Mouse (Mus musculus) layer of hippocampus, adult 18-20 months (tissue): ENCODE data around the gene Pfkm. TPM values are rescaled to one million over a fixed set of nuclear protein-coding genes. Genes with fewer than 3 reads are reported as not detected.
A peak's percentile ranks its signal among the peaks of the same experiment; 100 is the strongest.

ENCODE experiments used
- DNase-seq, 2 experiments: peaks; one replicate each; pipeline ENCODE4 v3.0.0; 2022; ENCODE audit warnings: low spot score in 2 of 2
- long read RNA-seq: library from polyadenylated mRNA; stranded (forward); transcript quantifications from one replicate; pipeline ENCODE4 v2.0.0, GENCODE M21; 2021
- total RNA-seq, 2 experiments: library from RNA; stranded (reverse); gene quantifications; 2 replicates each; pipeline ENCODE4 v1.2.3; 2021

The Pfkm gene
- 100 to 1,000 TPM; 370 to 384 TPM for total RNA-seq
- long read RNA-seq, transcript Pfkm-201 (23 exons, 2,879 nt) = major isoform, 194 of 262 reads
- long read RNA-seq, partial matches to known transcripts = 27 of 262 reads
- long read RNA-seq, other reads (novel, unspliced or antisense) = 41 of 262 reads

GRCm38 (mm10) chr15:98092372-98093120, at the start of gene Pfkm:
Pfkm (plus strand) TSS chr15:98092589.
- no peak for DNase-seq

GRCm38 (mm10) chr15:98043967-98044366, 48.4 kb upstream of the Pfkm start:
- DNase-seq = no peak

- DNase-seq = no peak
Observed at GRCm38 (mm10) chr15:98044387-98044786, 48.0 kb upstream of the Pfkm start.

- DNase-seq = no peak
Observed at GRCm38 (mm10) chr15:98048918-98049700, 43.3 kb upstream of the Pfkm start.

- DNase-seq = no peak
Observed at GRCm38 (mm10) chr15:98051685-98052084, 40.7 kb upstream of the Pfkm start.

GRCm38 (mm10) chr15:98055246-98055645, 37.1 kb upstream of the Pfkm start:
- peak in 1 of 2 experiments; percentile 47 for DNase-seq

GRCm38 (mm10) chr15:98065881-98066280, 26.5 kb upstream of the Pfkm start:
- DNase-seq = no peak

GRCm38 (mm10) chr15:98066602-98067001, 25.8 kb upstream of the Pfkm start:
- DNase-seq = peak in 1 of 2 experiments; percentile 23

GRCm38 (mm10) chr15:98067492-98067891, 24.9 kb upstream of the Pfkm start:
- no peak for DNase-seq

GRCm38 (mm10) chr15:98068506-98068905, 23.9 kb upstream of the Pfkm start:
- DNase-seq = no peak

GRCm38 (mm10) chr15:98069566-98070245, 22.7 kb upstream of the Pfkm start:
- no peak for DNase-seq

GRCm38 (mm10) chr15:98070376-98070775, 22.0 kb upstream of the Pfkm start:
- no peak for DNase-seq

GRCm38 (mm10) chr15:98074521-98074920, 17.9 kb upstream of the Pfkm start:
- DNase-seq = no peak

- no peak for DNase-seq
Observed at GRCm38 (mm10) chr15:98075034-98075433, 17.4 kb upstream of the Pfkm start.

- DNase-seq = no peak
Observed at GRCm38 (mm10) chr15:98076901-98077300, 15.5 kb upstream of the Pfkm start.

GRCm38 (mm10) chr15:98088889-98089288, 3.5 kb upstream of the Pfkm start:
- DNase-seq = no peak

GRCm38 (mm10) chr15:98089421-98090183, 2.8 kb upstream of the Pfkm start:
- no peak for DNase-seq

- DNase-seq = no peak
Observed at GRCm38 (mm10) chr15:98091841-98092240, 548 bp upstream of the Pfkm start.

GRCm38 (mm10) chr15:98093121-98094011, 977 bp downstream of the Pfkm start, which contains the start of gene Senp1:
Senp1 (minus strand) TSS chr15:98093744.
- peak; percentile 84 to 91 for DNase-seq

- DNase-seq = no peak
Observed at GRCm38 (mm10) chr15:98094905-98095304, 2.5 kb downstream of the Pfkm start.
